In the genomic region with DNA sequence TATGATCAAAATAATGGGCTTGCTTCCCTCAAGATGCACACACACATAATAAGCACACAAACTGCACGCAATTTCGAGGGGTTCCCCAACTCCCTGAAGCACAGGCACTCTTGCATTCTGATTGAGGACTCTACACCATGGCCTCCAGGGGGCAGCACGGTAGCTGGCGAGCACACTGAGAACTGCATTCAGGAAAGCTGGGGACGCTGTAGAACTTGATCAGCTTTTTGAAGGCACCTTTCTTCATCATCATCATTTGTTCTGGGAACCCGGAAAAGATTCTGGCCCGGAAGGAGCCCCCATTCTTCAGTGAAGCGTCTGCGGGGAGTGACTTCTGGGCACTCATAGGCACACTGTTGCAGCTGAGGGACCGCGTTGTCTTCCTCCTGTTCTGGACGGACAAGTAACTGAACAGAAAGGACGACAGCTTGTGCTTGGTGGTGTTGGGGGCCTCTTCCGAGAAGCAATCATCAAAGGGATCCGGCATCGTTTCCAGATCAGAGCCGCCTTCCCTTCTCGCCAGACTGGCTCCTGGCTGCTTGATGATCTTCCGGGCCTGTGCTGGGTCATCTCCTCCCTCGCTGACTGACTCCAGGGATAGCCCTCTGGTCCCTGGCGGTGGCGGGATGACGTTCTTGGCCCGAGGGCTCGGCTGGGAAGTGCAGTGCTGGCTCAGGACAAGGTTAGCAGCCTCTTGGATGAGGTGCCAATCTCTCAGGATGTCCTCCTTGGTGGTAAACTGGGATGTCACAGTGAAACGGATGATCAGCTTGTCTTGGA, we compare ENCODE assay signal across 7 mouse cellular contexts. TPM values are rescaled to one million over a fixed set of nuclear protein-coding genes. Genes with fewer than 3 reads are reported as not detected.
DNase-seq lines count a peak whose midpoint lies in the region; ATAC-seq lines count a peak whose summit lies in the region.

No protein-coding gene starts in this region.

- no peak overlapping the region for H3K27ac ChIP-seq in hindbrain, embryonic 11.5 days (ENCODE audit: low read depth, low read length)

- H3K36me3 ChIP-seq in hindbrain, embryonic 11.5 days (ENCODE audit: control insufficient read depth, insufficient read depth, low read length), result no peaks in the 10 kb centered on the region

- H3K27me3 ChIP-seq in hindbrain, embryonic 11.5 days (ENCODE audit: control insufficient read depth, insufficient read depth, low read length), result no peaks in the 10 kb centered on the region

- intact Hi-C loops in left cerebral cortex, postnatal 10 days (cut with DNase I), result loop anchor here (10.0 kb wide), 1 partner anchor 191 kb away; the partner anchor contains the start of gene Usp50

- 0 out of 2 replicates have a peak overlapping the region, but pooled peaks have one; percentile 12 for H3K9ac ChIP-seq in hindbrain, embryonic 11.5 days (ENCODE audit: low read depth, low read length)

- no peaks in the 10 kb centered on the region for H3K4me1 ChIP-seq in hindbrain, embryonic 11.5 days (replicated peaks; ENCODE audit: control insufficient read depth, insufficient read depth, low read length)

- H3K4me2 ChIP-seq in hindbrain, embryonic 11.5 days (replicated peaks; ENCODE audit: low read depth, low read length), result peak overlapping the region; percentile 40

- H3K9me3 ChIP-seq in hindbrain, embryonic 11.5 days (ENCODE audit: control insufficient read depth, low read length), result no peaks in the 10 kb centered on the region

- DNase-seq in T-cell, adult 2 months (ENCODE audit: low spot score), result peak; percentile 78
- peak; percentile 72 for DNase-seq in cerebellum, adult 8-10 months
- DNase-seq in forelimb bud, embryonic 11.5 days (ENCODE audit: low read depth, low spot score), result peak; percentile 65
- DNase-seq in hindbrain, embryonic 11.5 days (ENCODE audit: low spot score), result peak; percentile 86
- DNase-seq in left cerebral cortex, postnatal 10 days (ENCODE audit: extremely low spot score in 1 of 2, low spot score in 2 of 2), result peak; percentile 23 to 80
- peak; percentile 77 for DNase-seq in right cerebral cortex, postnatal 4 days

- 32% methylated on average over 26 of the region's 26 CpGs for WGBS in hindbrain, embryonic 11.5 days

- H3K4me3 ChIP-seq in hindbrain, embryonic 11.5 days (ENCODE audit: low read depth, low read length), result peak overlapping the region; percentile 10; the same call in 1 of the 2 replicates

- ATAC-seq in hindbrain, embryonic 11.5 days (ENCODE audit: low FRiP score), result 0 out of 2 replicates have a peak, but pooled peaks have one; percentile 43
- ATAC-seq in megakaryocyte progenitor cell, adult 5-6 weeks (replicated peaks; ENCODE audit: poor library complexity), result peak; percentile 96

RNA-seq across cellular contexts. Expression of gene Hdc, which starts 25.1 kb away (rescaled TPM):
- 1.8 and 1.9 TPM in 2 replicates for polyA plus RNA-seq in hindbrain, embryonic 11.5 days (2014; fragmentation: Nextera tagmentation; extraction: Ambion mirVana)
- under 1 TPM; 0.41 to 0.54 TPM for total RNA-seq in left cerebral cortex, postnatal 10 days (2021)
- total RNA-seq in megakaryocyte progenitor cell, adult 5-6 weeks (2015), result 51.3 and 54.1 TPM in 2 replicates
- total RNA-seq in megakaryocyte progenitor cell, adult 5-6 weeks (2017), result 90.2 and 102 TPM in 2 replicates

RNA-seq across cellular contexts. Expression of gene Slc27a2, which starts 41.8 kb away (rescaled TPM):
- polyA plus RNA-seq in hindbrain, embryonic 11.5 days (2014; fragmentation: Nextera tagmentation; extraction: Ambion mirVana), result 0.51 and 0.71 TPM in 2 replicates
- total RNA-seq in left cerebral cortex, postnatal 10 days (2021), result 1 to 10 TPM; 2.6 to 4.2 TPM
- 0.10 TPM in 1 of 2 replicates, not detected in the other for total RNA-seq in megakaryocyte progenitor cell, adult 5-6 weeks (2015)
- total RNA-seq in megakaryocyte progenitor cell, adult 5-6 weeks (2017), result 0.04 and 0.54 TPM in 2 replicates

Comparison
In these comparisons a context has a peak if more than half of its experiments do, and no peak if none do; other contexts are left out.
1. RNA of gene Hdc, which starts 25.1 kb away (total RNA-seq): 51.3 to 102 TPM in megakaryocyte progenitor cell, adult 5-6 weeks; 0.41 to 0.54 TPM in left cerebral cortex, postnatal 10 days; every median in the first group is over 10 times any median in the second.
2. Peak in every context shown above with its lines, with median percentiles within 50 percentile points of each other: DNase-seq.